Comparison of ENCODE assay signal across 13 mouse cellular contexts in genomic region chr3:116928994-116929393, GRCm38 (mm10). TPM values are rescaled to one million over a fixed set of nuclear protein-coding genes. Genes with fewer than 3 reads are reported as not detected.
A peak's percentile ranks its signal among the peaks of the same experiment; 100 is the strongest.
DNase-seq lines count a peak whose midpoint lies in the region; ATAC-seq and TF ChIP-seq lines count a peak whose summit lies in the region.
"Had no signal": no experiment of that assay in that cellular context is flagged by ENCODE, and none has a peak within 500 bp of the region (broad histone marks: within the 10 kb centered on the region; RNA-seq: fewer than 3 reads in every experiment).

No protein-coding gene starts in this region.

- H3K27me3 ChIP-seq in hindbrain, embryonic 12.5 days = no peaks in the 10 kb centered on the region
- H3K27me3 ChIP-seq in hindbrain, embryonic 10.5 days (ENCODE audit: insufficient read depth, poor library complexity, severe bottlenecking) = no peaks in the 10 kb centered on the region
- H3K27me3 ChIP-seq in liver, postnatal 0 days (ENCODE audit: insufficient read depth, low read length) = no peaks in the 10 kb centered on the region
- H3K27me3 ChIP-seq: liver, embryonic 15.5 days had no signal

- peak; percentile 40; the same call in 1 of the 2 replicates for ATAC-seq in hindbrain, embryonic 12.5 days (ENCODE audit: low FRiP score)
- no peak for ATAC-seq in liver, postnatal 0 days
- ATAC-seq: activated CD4-positive, CD25-positive, alpha-beta regulatory T cell, adult 4 months; midbrain, embryonic 16.5 days had no signal

- no peaks in the 10 kb centered on the region for H3K4me1 ChIP-seq in hindbrain, embryonic 12.5 days
- H3K4me1 ChIP-seq in hindbrain, embryonic 10.5 days (replicated peaks) = no peaks in the 10 kb centered on the region
- H3K4me1 ChIP-seq in liver, postnatal 0 days (ENCODE audit: insufficient read depth) = no peaks in the 10 kb centered on the region
- H3K4me1 ChIP-seq: liver, embryonic 15.5 days had no signal

- intact Hi-C loops in heart, postnatal 10 days (cut with DNase I) = loop anchor here (1.0 kb wide), 1 partner anchor 35 kb away; no protein-coding TSS in a partner anchor

- no peak for DNase-seq in hindbrain, embryonic 10.5 days (ENCODE audit: low spot score)
- DNase-seq in gastrocnemius, adult 18-20 months (ENCODE audit: low spot score) = peak; percentile 76
- DNase-seq in heart, postnatal 10 days = peak; percentile 67
- peak; percentile 49 for DNase-seq in lung, postnatal 36 days
- DNase-seq in frontal cortex, postnatal 36 days (ENCODE audit: low spot score in 2 of 2) = no peak
- DNase-seq in liver, postnatal 0 days = no peak
- DNase-seq: layer of hippocampus, postnatal 36 days had no signal

- no peak overlapping the region for H3K9ac ChIP-seq in hindbrain, embryonic 12.5 days
- no peak overlapping the region for H3K9ac ChIP-seq in liver, postnatal 0 days (replicated peaks)
- H3K9ac ChIP-seq: liver, embryonic 15.5 days had no signal

- no peak for TF ChIP-seq EP300 in liver, postnatal 0 days (IDR thresholded peaks at IDR 0.05; ENCODE audit: low read depth)

- no peaks in the 10 kb centered on the region for H3K9me3 ChIP-seq in hindbrain, embryonic 12.5 days (replicated peaks)
- no peaks in the 10 kb centered on the region for H3K9me3 ChIP-seq in hindbrain, embryonic 10.5 days
- H3K9me3 ChIP-seq in liver, postnatal 0 days (ENCODE audit: low read length) = no peaks in the 10 kb centered on the region
- H3K9me3 ChIP-seq: liver, embryonic 15.5 days had no signal

- H3K4me3 ChIP-seq in hindbrain, embryonic 12.5 days = no peak overlapping the region
- H3K4me3 ChIP-seq in hindbrain, embryonic 10.5 days = no peak overlapping the region
- H3K4me3 ChIP-seq in liver, postnatal 0 days (ENCODE audit: low read depth, low read length) = no peak overlapping the region
- H3K4me3 ChIP-seq: liver, embryonic 15.5 days had no signal

- WGBS in hindbrain, embryonic 12.5 days = 81% methylated on average over 4 of the region's 4 CpGs
- WGBS in hindbrain, embryonic 10.5 days = 95% methylated on average over 4 of the region's 4 CpGs
- WGBS in liver, postnatal 0 days (ENCODE audit: insufficient replicate concordance) = 77% methylated on average over 4 of the region's 4 CpGs

- H3K4me2 ChIP-seq in hindbrain, embryonic 12.5 days (replicated peaks) = no peak overlapping the region
- no peak overlapping the region for H3K4me2 ChIP-seq in liver, postnatal 0 days (ENCODE audit: low read depth, low read length)
- H3K4me2 ChIP-seq: liver, embryonic 15.5 days had no signal

- H3K36me3 ChIP-seq in hindbrain, embryonic 12.5 days = no peaks in the 10 kb centered on the region
- no peaks in the 10 kb centered on the region for H3K36me3 ChIP-seq in hindbrain, embryonic 10.5 days
- no peaks in the 10 kb centered on the region for H3K36me3 ChIP-seq in liver, postnatal 0 days (replicated peaks; ENCODE audit: insufficient read depth, low read length)
- H3K36me3 ChIP-seq: liver, embryonic 15.5 days had no signal

- TF ChIP-seq CTCF in liver, postnatal 0 days (IDR thresholded peaks at IDR 0.05; ENCODE audit: low read depth) = no peak

- H3K27ac ChIP-seq in hindbrain, embryonic 12.5 days = no peak overlapping the region
- H3K27ac ChIP-seq in hindbrain, embryonic 10.5 days = no peak overlapping the region
- no peak overlapping the region for H3K27ac ChIP-seq in liver, postnatal 0 days (ENCODE audit: low read depth)
- H3K27ac ChIP-seq: liver, embryonic 15.5 days had no signal

RNA-seq across cellular contexts. Expression of gene 4930455H04Rik, which starts 39.1 kb away (rescaled TPM):
- polyA plus RNA-seq in hindbrain, embryonic 12.5 days (2016; fragmentation: Nextera tagmentation; extraction: Ambion mirVana) = not detected in 2 replicates
- not detected in 2 replicates for polyA plus RNA-seq in hindbrain, embryonic 10.5 days (2016; fragmentation: Nextera tagmentation; extraction: Ambion mirVana)
- total RNA-seq in gastrocnemius, adult 18-20 months (2021) = not detected
- total RNA-seq in heart, postnatal 10 days (2021) = under 1 TPM; 0.31 to 0.37 TPM
- 0.19 TPM in 1 of 2 replicates, not detected in the other for polyA plus RNA-seq in liver, postnatal 0 days (2015; fragmentation: Nextera tagmentation; extraction: Ambion mirVana)
- total RNA-seq: layer of hippocampus, postnatal 36 days had no signal
- polyA plus RNA-seq: activated CD4-positive, CD25-positive, alpha-beta regulatory T cell, adult 4 months; kidney, embryonic 16.5 days; liver, embryonic 15.5 days; midbrain, embryonic 16.5 days; thymus, postnatal 0 days had no signal

RNA-seq across cellular contexts. Expression of gene Palmd, which starts 39.8 kb away (rescaled TPM):
- 6.9 and 8.9 TPM in 2 replicates for polyA plus RNA-seq in hindbrain, embryonic 12.5 days (2016; fragmentation: Nextera tagmentation; extraction: Ambion mirVana)
- 1.9 and 2.6 TPM in 2 replicates for polyA plus RNA-seq in hindbrain, embryonic 10.5 days (2016; fragmentation: Nextera tagmentation; extraction: Ambion mirVana)
- total RNA-seq in gastrocnemius, adult 18-20 months (2021) = 10 to 100 TPM; 19.4 to 30.3 TPM
- 10 to 100 TPM; 79.1 to 89.5 TPM for total RNA-seq in heart, postnatal 10 days (2021)
- 30.8 and 31.0 TPM in 2 replicates for polyA plus RNA-seq in liver, postnatal 0 days (2015; fragmentation: Nextera tagmentation; extraction: Ambion mirVana)
- polyA plus RNA-seq: activated CD4-positive, CD25-positive, alpha-beta regulatory T cell, adult 4 months had no signal

Comparison
In these comparisons a context has a peak if more than half of its experiments do, and no peak if none do; other contexts are left out.
1. DNase-seq: peak in gastrocnemius, adult 18-20 months (single experiment), heart, postnatal 10 days (2 of 2) and lung, postnatal 36 days (single experiment); none in hindbrain, embryonic 10.5 days (single experiment), frontal cortex, postnatal 36 days (0 of 2) and liver, postnatal 0 days (single experiment).